Mouse (Mus musculus) embryonic fibroblast, embryonic 13.5 days (primary cell): ENCODE results near the gene Apc2.

Experiments used
- CTCF ChIP-seq: IDR thresholded peaks from 2 replicates; pipeline ENCODE4 v1.5.1; 2011; ENCODE audit warnings: mild to moderate bottlenecking, control low read depth, low read length, moderate library complexity, borderline replicate concordance; ENCODE audit not compliant: insufficient read depth
- POLR2A ChIP-seq: IDR thresholded peaks from 2 replicates; pipeline ENCODE4 v1.6.1; 2011; ENCODE audit warnings: low read depth, mild to moderate bottlenecking, control low read depth, low read length, moderate library complexity

GRCm38 (mm10) chr10:80296824-80297223 lies 1.0 kb downstream of the Apc2 start:
- TF ChIP-seq CTCF, result no peak
- TF ChIP-seq POLR2A, result no peak
